Mouse (Mus musculus): ENCODE measurements at regions not wholly inside any gene's neighbourhood (a gene's known extent, or its start where the extent isn't known, plus 50 kb on each side); places are given as distances from the start of the nearest gene placed in this dataset.

DNA sequence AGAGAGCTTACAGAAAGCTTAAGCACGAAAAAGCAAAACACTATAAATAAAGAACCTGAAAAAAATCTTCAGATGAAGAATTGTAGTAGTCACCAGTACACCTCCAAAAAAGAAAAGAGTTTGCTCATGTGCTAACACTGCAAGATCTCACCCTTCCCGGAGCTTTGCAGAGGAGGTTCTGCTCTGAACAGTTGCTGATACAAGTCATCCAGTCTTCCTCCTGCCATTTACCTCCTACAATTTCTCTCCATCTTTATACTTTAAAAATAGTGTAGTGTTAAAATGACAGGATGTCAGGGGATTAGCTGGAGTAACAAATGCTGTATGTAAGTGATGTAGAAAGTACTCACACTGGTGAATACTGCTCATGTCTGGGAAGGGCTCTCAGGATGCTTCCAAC is 985.2 kb downstream of the Car8 start:
- TF ChIP-seq EP300 (IDR thresholded peaks at IDR 0.05) (no peak), CTCF (IDR thresholded peaks at IDR 0.05) (no peak)

All from lung, postnatal 0 days (tissue).